Mouse (Mus musculus) gastrocnemius, postnatal 4 days (tissue): ENCODE measurements at regions not wholly inside any gene's neighbourhood (a gene's known extent, or its start where the extent isn't known, plus 50 kb on each side); places are given as distances from the start of the nearest gene placed in this dataset.

Experiments
- DNase-seq, 2 experiments: peaks; one replicate each; pipeline ENCODE4 v3.0.0; 2021 to 2022; ENCODE audit warnings: low spot score in 2 of 2, mixed read lengths in 2 of 2

GRCm38 (mm10) chr8:10931266-10931665 lies 77.0 kb downstream of the Irs2 start:
- no peak for DNase-seq

GRCm38 (mm10) chr8:10928836-10929235 lies 79.4 kb downstream of the Irs2 start:
- no peak for DNase-seq

- peak in 1 of 2 experiments; percentile 43 for DNase-seq
These were observed 79.9 kb downstream of the Irs2 start for GRCm38 (mm10) chr8:10928342-10928794.

- no peak for DNase-seq
These were observed 81.1 kb downstream of the Irs2 start for GRCm38 (mm10) chr8:10927187-10927586.

- DNase-seq, result no peak
These were observed 81.7 kb downstream of the Irs2 start for GRCm38 (mm10) chr8:10926518-10926915.

GRCm38 (mm10) chr8:10925582-10926517 lies 82.4 kb downstream of the Irs2 start:
- no peak for DNase-seq

GRCm38 (mm10) chr8:10924526-10925199 lies 83.6 kb downstream of the Irs2 start:
- peak in 1 of 2 experiments; percentile 46 for DNase-seq

GRCm38 (mm10) chr8:10924001-10924490 lies 84.2 kb downstream of the Irs2 start:
- DNase-seq, result no peak

- DNase-seq, result no peak
These were observed 84.9 kb downstream of the Irs2 start for GRCm38 (mm10) chr8:10923071-10924000.

- no peak for DNase-seq
These were observed 85.8 kb downstream of the Irs2 start for GRCm38 (mm10) chr8:10922209-10923030.

GRCm38 (mm10) chr8:10921439-10922191 lies 86.6 kb downstream of the Irs2 start:
- no peak for DNase-seq

GRCm38 (mm10) chr8:10919620-10920019 lies 88.6 kb downstream of the Irs2 start:
- DNase-seq, result no peak

GRCm38 (mm10) chr8:10918403-10919035 lies 89.7 kb downstream of the Irs2 start:
- DNase-seq, result no peak

GRCm38 (mm10) chr8:10914616-10915015 lies 93.6 kb downstream of the Irs2 start:
- DNase-seq, result no peak

GRCm38 (mm10) chr8:10912436-10912835 lies 95.8 kb downstream of the Irs2 start:
- DNase-seq, result no peak

- DNase-seq, result no peak
These were observed 96.9 kb downstream of the Irs2 start for GRCm38 (mm10) chr8:10911371-10911770.

- DNase-seq, result no peak
These were observed 97.3 kb downstream of the Irs2 start for GRCm38 (mm10) chr8:10910954-10911353.

GRCm38 (mm10) chr8:10910244-10910872 lies 97.9 kb downstream of the Irs2 start:
- DNase-seq, result no peak
